Mouse (Mus musculus): Measurements from ENCODE around the gene Neurl1b. TPM values are rescaled to one million over a fixed set of nuclear protein-coding genes. Genes with fewer than 3 reads are reported as not detected.

The Neurl1b gene
- total and polyA plus RNA-seq, 3 experiments, result under 0.01 TPM; not detected in 2

DNA sequence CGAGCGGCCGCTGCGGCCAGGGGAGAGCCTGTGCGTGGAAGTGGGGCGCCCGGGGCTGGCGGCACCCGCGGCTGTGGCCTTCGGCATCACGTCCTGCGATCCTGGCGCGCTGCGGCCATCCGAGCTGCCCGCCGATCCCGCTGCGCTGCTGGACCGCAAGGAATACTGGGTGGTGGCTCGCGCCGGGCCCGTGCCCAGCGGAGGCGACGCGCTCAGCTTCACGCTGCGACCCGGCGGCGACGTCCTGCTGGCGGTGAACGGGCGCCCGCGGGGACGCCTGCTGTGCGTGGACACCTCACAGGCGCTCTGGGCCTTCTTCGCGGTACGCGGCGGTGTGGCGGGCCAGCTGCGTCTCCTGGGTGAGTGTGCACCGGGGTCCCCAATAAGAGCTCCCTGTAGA, 24.4 kb downstream of the Neurl1b start:
- no peaks in the 10 kb centered on the region for H3K36me3 ChIP-seq (replicated peaks)
- H3K4me1 ChIP-seq (ENCODE audit: insufficient read depth, low read depth, low read length), result no peaks in the 10 kb centered on the region
- peaks cover 45% of the 10 kb centered on the region for H3K27me3 ChIP-seq (ENCODE audit: insufficient read depth, low read length)
- no peak for DNase-seq (ENCODE audit: low spot score)
- TF ChIP-seq TAL1 (conservative IDR thresholded peaks at IDR 0.05; ENCODE audit: low read depth, low read length) (no peak), GATA1 (IDR thresholded peaks at IDR 0.05; ENCODE audit: borderline replicate concordance, low read length) (no peak), CTCF (IDR thresholded peaks at IDR 0.05; ENCODE audit: low read depth, low read length) (no peak), POLR2AphosphoS5 (IDR thresholded peaks at IDR 0.05; ENCODE audit: insufficient replicate concordance, low read depth, low read length) (no peak), GATA2 (IDR thresholded peaks at IDR 0.05; ENCODE audit: borderline replicate concordance, low read depth, low read length) (no peak)
- ATAC-seq (ENCODE audit: extremely low read depth, insufficient number of reproducible peaks, low FRiP score, poor library complexity, severe bottlenecking), result no peak
- peaks cover 8% of the 10 kb centered on the region for H3K9me3 ChIP-seq (replicated peaks)
- H3K4me3 ChIP-seq (ENCODE audit: low read depth, low read length), result no peak overlapping the region

GRCm38 (mm10) chr17:26441024-26441423, 26.4 kb downstream of the Neurl1b start:
- Histone ChIP-seq H3K4me1 (ENCODE audit: insufficient read depth, low read depth, low read length) (no peaks in the 10 kb centered on the region), H3K27me3 (ENCODE audit: insufficient read depth, low read length) (peaks cover 47% of the 10 kb centered on the region), H3K4me3 (ENCODE audit: low read depth, low read length) (no peak overlapping the region), H3K36me3 (replicated peaks) (no peaks in the 10 kb centered on the region), H3K9me3 (replicated peaks) (peaks cover 8% of the 10 kb centered on the region)
- no peak for DNase-seq (ENCODE audit: low spot score)
- TF ChIP-seq CTCF (IDR thresholded peaks at IDR 0.05; ENCODE audit: low read depth, low read length), result no peak
- TF ChIP-seq POLR2AphosphoS5 (IDR thresholded peaks at IDR 0.05; ENCODE audit: insufficient replicate concordance, low read depth, low read length), result no peak
- TF ChIP-seq TAL1 (conservative IDR thresholded peaks at IDR 0.05; ENCODE audit: low read depth, low read length), result no peak
- no peak for TF ChIP-seq GATA1 (IDR thresholded peaks at IDR 0.05; ENCODE audit: borderline replicate concordance, low read length)
- no peak for TF ChIP-seq GATA2 (IDR thresholded peaks at IDR 0.05; ENCODE audit: borderline replicate concordance, low read depth, low read length)
- ATAC-seq (ENCODE audit: extremely low read depth, insufficient number of reproducible peaks, low FRiP score, poor library complexity, severe bottlenecking), result no peak

DNA sequence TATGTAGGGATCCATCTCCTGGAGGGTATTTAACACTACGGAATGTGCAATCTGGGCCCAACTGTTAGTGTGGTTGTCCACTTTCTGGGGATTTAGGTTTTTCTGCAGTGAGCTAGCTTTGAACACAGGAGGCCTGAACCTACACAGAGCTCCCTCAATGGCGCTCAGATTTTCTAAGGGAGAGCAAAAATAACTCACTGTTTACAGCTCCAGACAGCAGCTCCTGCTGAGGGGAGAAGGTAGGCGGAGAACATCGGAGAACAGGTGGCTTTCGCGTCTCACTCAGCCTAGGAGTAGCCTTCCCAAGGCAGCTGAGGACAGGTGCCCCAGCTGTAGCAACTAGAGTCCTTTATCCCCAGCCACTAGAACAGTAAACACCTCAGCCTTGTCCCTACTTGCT, 27.6 kb downstream of the Neurl1b start:
- H3K4me3 ChIP-seq (ENCODE audit: low read depth, low read length), result no peak overlapping the region
- peaks cover 8% of the 10 kb centered on the region for H3K9me3 ChIP-seq (replicated peaks)
- DNase-seq (ENCODE audit: low spot score) (no peak), ATAC-seq (ENCODE audit: extremely low read depth, insufficient number of reproducible peaks, low FRiP score, poor library complexity, severe bottlenecking) (no peak)
- H3K4me1 ChIP-seq (ENCODE audit: insufficient read depth, low read depth, low read length), result no peaks in the 10 kb centered on the region
- H3K27me3 ChIP-seq (ENCODE audit: insufficient read depth, low read length), result peaks cover 45% of the 10 kb centered on the region
- no peak for TF ChIP-seq GATA1 (IDR thresholded peaks at IDR 0.05; ENCODE audit: borderline replicate concordance, low read length)
- no peak for TF ChIP-seq POLR2AphosphoS5 (IDR thresholded peaks at IDR 0.05; ENCODE audit: insufficient replicate concordance, low read depth, low read length)
- TF ChIP-seq TAL1 (conservative IDR thresholded peaks at IDR 0.05; ENCODE audit: low read depth, low read length), result no peak
- no peak for TF ChIP-seq GATA2 (IDR thresholded peaks at IDR 0.05; ENCODE audit: borderline replicate concordance, low read depth, low read length)
- no peak for TF ChIP-seq CTCF (IDR thresholded peaks at IDR 0.05; ENCODE audit: low read depth, low read length)
- H3K36me3 ChIP-seq (replicated peaks), result no peaks in the 10 kb centered on the region

DNA sequence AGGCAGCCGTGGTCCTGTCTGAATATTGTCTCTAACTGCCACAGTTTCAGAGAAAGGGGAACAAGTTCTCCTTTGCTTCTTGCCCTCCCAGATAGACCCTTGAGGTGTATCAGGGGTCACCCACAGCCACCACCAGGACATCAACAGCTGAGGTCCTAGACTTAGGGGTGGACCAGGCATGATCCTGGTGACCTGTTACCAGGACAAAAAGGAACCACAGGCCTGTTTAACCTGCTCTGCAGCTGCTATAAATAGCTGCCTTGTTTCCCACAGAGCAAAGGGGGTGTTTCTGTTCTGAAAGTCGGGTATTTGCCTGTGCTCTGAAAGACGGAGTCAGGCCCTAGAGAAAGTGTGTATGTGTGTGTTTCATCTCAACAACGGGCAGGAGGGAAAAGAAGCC, 29.2 kb downstream of the Neurl1b start:
- ATAC-seq (ENCODE audit: extremely low read depth, insufficient number of reproducible peaks, low FRiP score, poor library complexity, severe bottlenecking) (no peak), DNase-seq (ENCODE audit: low spot score) (no peak)
- H3K36me3 ChIP-seq (replicated peaks), result no peaks in the 10 kb centered on the region
- H3K27me3 ChIP-seq (ENCODE audit: insufficient read depth, low read length), result peaks cover 47% of the 10 kb centered on the region
- no peaks in the 10 kb centered on the region for H3K4me1 ChIP-seq (ENCODE audit: insufficient read depth, low read depth, low read length)
- H3K9me3 ChIP-seq (replicated peaks), result peaks cover 3% of the 10 kb centered on the region
- no peak overlapping the region for H3K4me3 ChIP-seq (ENCODE audit: low read depth, low read length)
- TF ChIP-seq CTCF (IDR thresholded peaks at IDR 0.05; ENCODE audit: low read depth, low read length) (no peak), GATA1 (IDR thresholded peaks at IDR 0.05; ENCODE audit: borderline replicate concordance, low read length) (no peak), TAL1 (conservative IDR thresholded peaks at IDR 0.05; ENCODE audit: low read depth, low read length) (no peak), POLR2AphosphoS5 (IDR thresholded peaks at IDR 0.05; ENCODE audit: insufficient replicate concordance, low read depth, low read length) (no peak), GATA2 (IDR thresholded peaks at IDR 0.05; ENCODE audit: borderline replicate concordance, low read depth, low read length) (no peak)

DNA sequence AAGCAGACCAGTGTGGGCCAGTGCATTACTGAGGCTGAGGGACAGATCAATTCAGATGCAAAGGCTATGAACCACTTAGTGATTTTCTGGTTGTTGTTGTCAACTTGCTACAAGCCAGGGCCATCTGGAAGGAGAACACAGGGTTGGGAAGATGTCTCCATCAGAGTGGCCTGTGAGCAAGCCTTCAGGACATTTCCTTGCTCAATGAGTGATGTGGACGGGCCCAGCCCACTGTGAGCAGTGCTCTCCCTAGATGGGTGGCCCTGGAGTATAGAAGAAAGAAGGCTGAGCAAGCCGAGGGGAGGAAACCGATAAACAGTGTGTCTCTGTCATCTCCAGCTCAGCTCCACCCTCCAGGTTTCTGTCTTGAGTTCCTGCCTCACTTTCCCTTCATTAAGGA, 34.8 kb downstream of the Neurl1b start:
- Histone ChIP-seq H3K9me3 (replicated peaks) (no peaks in the 10 kb centered on the region), H3K4me3 (ENCODE audit: low read depth, low read length) (no peak overlapping the region), H3K4me1 (ENCODE audit: insufficient read depth, low read depth, low read length) (peaks cover 8% of the 10 kb centered on the region), H3K27me3 (ENCODE audit: insufficient read depth, low read length) (peaks cover 50% of the 10 kb centered on the region), H3K36me3 (replicated peaks) (no peaks in the 10 kb centered on the region)
- DNase-seq (ENCODE audit: low spot score) (no peak), ATAC-seq (ENCODE audit: extremely low read depth, insufficient number of reproducible peaks, low FRiP score, poor library complexity, severe bottlenecking) (no peak)
- no peak for TF ChIP-seq TAL1 (conservative IDR thresholded peaks at IDR 0.05; ENCODE audit: low read depth, low read length)
- no peak for TF ChIP-seq POLR2AphosphoS5 (IDR thresholded peaks at IDR 0.05; ENCODE audit: insufficient replicate concordance, low read depth, low read length)
- TF ChIP-seq GATA2 (IDR thresholded peaks at IDR 0.05; ENCODE audit: borderline replicate concordance, low read depth, low read length), result no peak
- no peak for TF ChIP-seq CTCF (IDR thresholded peaks at IDR 0.05; ENCODE audit: low read depth, low read length)

DNA sequence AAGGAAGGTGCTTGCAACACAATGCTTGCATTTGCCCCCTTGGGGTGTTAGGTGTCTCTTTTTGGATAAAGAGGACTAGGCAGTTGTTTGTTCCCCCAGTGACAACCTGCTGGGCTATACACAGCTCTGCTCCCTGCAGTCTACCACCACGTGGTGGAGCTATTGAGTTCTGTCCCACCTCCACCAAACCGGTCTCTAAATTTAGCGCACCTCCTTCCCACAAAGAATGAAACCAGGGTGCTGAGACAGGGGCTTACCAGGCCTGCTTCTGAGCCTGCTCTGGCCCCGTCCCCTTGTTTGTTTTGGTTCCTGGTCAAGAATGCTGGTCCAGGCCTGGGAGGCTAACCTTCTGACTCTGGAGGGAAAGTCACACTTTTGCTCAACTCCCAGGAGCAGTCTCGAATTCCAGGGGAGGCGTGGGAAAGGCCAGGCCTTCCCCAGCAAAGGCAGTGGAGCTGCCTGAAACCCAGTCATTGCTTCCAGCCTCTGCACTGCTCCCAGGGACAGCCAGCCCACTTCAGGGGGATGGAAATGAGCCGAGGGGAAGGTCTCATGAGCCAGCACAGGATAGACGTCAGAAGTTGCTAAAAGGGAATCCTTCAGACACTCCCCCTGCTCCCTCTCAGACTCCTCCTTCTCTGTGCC, 37.1 kb downstream of the Neurl1b start:
- peaks cover 53% of the 10 kb centered on the region for H3K27me3 ChIP-seq (ENCODE audit: insufficient read depth, low read length)
- H3K36me3 ChIP-seq (replicated peaks), result no peaks in the 10 kb centered on the region
- ATAC-seq (ENCODE audit: extremely low read depth, insufficient number of reproducible peaks, low FRiP score, poor library complexity, severe bottlenecking), result no peak

More for the DNA sequence above, 37.1 kb downstream of the Neurl1b start:
- peaks cover 8% of the 10 kb centered on the region for H3K4me1 ChIP-seq (ENCODE audit: insufficient read depth, low read depth, low read length)
- no peak overlapping the region for H3K4me3 ChIP-seq (ENCODE audit: low read depth, low read length)
- no peaks in the 10 kb centered on the region for H3K9me3 ChIP-seq (replicated peaks)
- DNase-seq (ENCODE audit: low spot score), result peak; percentile 46
- TF ChIP-seq POLR2AphosphoS5 (IDR thresholded peaks at IDR 0.05; ENCODE audit: insufficient replicate concordance, low read depth, low read length) (no peak), GATA2 (IDR thresholded peaks at IDR 0.05; ENCODE audit: borderline replicate concordance, low read depth, low read length) (no peak), TAL1 (conservative IDR thresholded peaks at IDR 0.05; ENCODE audit: low read depth, low read length) (no peak), GATA1 (IDR thresholded peaks at IDR 0.05; ENCODE audit: borderline replicate concordance, low read length) (no peak)
